Mouse (Mus musculus) E14TG2a.4 (cell line): Measurements from ENCODE around the gene Jmjd8.

Experiments used
- H3K27me3 ChIP-seq: 2 replicates; pipeline ENCODE4 v1.6.1; 2014; ENCODE audit warnings: low read length, control low read depth; ENCODE audit not compliant: insufficient read depth
- H3K36me3 ChIP-seq: 2 replicates; pipeline ENCODE4 v1.6.1; 2014; ENCODE audit warnings: low read length, control low read depth; ENCODE audit not compliant: insufficient read depth
- H3K4me1 ChIP-seq: replicated peaks from 2 replicates; pipeline ENCODE4 v1.6.1; 2014; ENCODE audit warnings: low read depth, low read length, control low read depth
- H3K4me3 ChIP-seq: replicated peaks from 2 replicates; pipeline ENCODE4 v1.5.1; 2014; ENCODE audit warnings: mild to moderate bottlenecking, low read length
- H3K9me3 ChIP-seq: 2 replicates; pipeline ENCODE4 v1.6.1; 2014; ENCODE audit warnings: low read length, control low read depth
- CTCF ChIP-seq: conservative IDR thresholded peaks from 2 replicates; pipeline ENCODE4 v1.5.1; 2014; ENCODE audit warnings: low read length
- NANOG ChIP-seq: IDR thresholded peaks from 2 replicates; pipeline ENCODE4 v1.6.1; 2014; ENCODE audit warnings: borderline replicate concordance, low read length, mixed read lengths
- POU5F1 ChIP-seq: IDR thresholded peaks from 2 replicates; pipeline ENCODE4 v1.6.1; 2014; ENCODE audit warnings: low read length, borderline replicate concordance

The Jmjd8 gene

GRCm38 (mm10) chr17:25861704-25862612, 33.3 kb downstream of the Jmjd8 start:
- Histone ChIP-seq H3K36me3 (peaks cover 31% of the 10 kb centered on the region), H3K4me3 (peak overlapping the region; percentile 88), H3K27me3 (no peaks in the 10 kb centered on the region; the same call in 1 of the 2 replicates), H3K4me1 (peaks cover 42% of the 10 kb centered on the region), H3K9me3 (no peaks in the 10 kb centered on the region)
- TF ChIP-seq CTCF (no peak), NANOG (no peak), POU5F1 (no peak)

- Histone ChIP-seq H3K27me3 (no peaks in the 10 kb centered on the region; the same call in 1 of the 2 replicates), H3K4me3 (no peak overlapping the region), H3K36me3 (peaks cover 25% of the 10 kb centered on the region), H3K4me1 (peaks cover 51% of the 10 kb centered on the region), H3K9me3 (no peaks in the 10 kb centered on the region)
- TF ChIP-seq CTCF (no peak), NANOG (no peak), POU5F1 (no peak)
These were observed 35.0 kb downstream of the Jmjd8 start for GRCm38 (mm10) chr17:25863681-25864080.

- Histone ChIP-seq H3K36me3 (peaks cover 19% of the 10 kb centered on the region), H3K4me3 (no peak overlapping the region), H3K27me3 (no peaks in the 10 kb centered on the region; the same call in 1 of the 2 replicates), H3K4me1 (peaks cover 56% of the 10 kb centered on the region), H3K9me3 (no peaks in the 10 kb centered on the region)
- no peak for TF ChIP-seq NANOG
- TF ChIP-seq POU5F1: no peak
- no peak for TF ChIP-seq CTCF
These were observed 35.6 kb downstream of the Jmjd8 start for GRCm38 (mm10) chr17:25864311-25864710.

GRCm38 (mm10) chr17:25865288-25865687, 36.6 kb downstream of the Jmjd8 start:
- Histone ChIP-seq H3K4me1 (peaks cover 58% of the 10 kb centered on the region), H3K27me3 (no peaks in the 10 kb centered on the region; the same call in 1 of the 2 replicates), H3K4me3 (peak overlapping the region; percentile 48), H3K36me3 (peaks cover 15% of the 10 kb centered on the region), H3K9me3 (no peaks in the 10 kb centered on the region)
- TF ChIP-seq NANOG (no peak), CTCF (no peak), POU5F1 (no peak)

GRCm38 (mm10) chr17:25866172-25866571, 37.5 kb downstream of the Jmjd8 start:
- Histone ChIP-seq H3K4me3 (no peak overlapping the region), H3K4me1 (peaks cover 51% of the 10 kb centered on the region), H3K27me3 (no peaks in the 10 kb centered on the region), H3K9me3 (no peaks in the 10 kb centered on the region), H3K36me3 (peaks cover 15% of the 10 kb centered on the region)
- TF ChIP-seq CTCF: no peak
- TF ChIP-seq NANOG: no peak
- TF ChIP-seq POU5F1: no peak

GRCm38 (mm10) chr17:25867509-25867835, 38.8 kb downstream of the Jmjd8 start:
- Histone ChIP-seq H3K4me1 (peaks cover 48% of the 10 kb centered on the region), H3K36me3 (peaks cover 15% of the 10 kb centered on the region), H3K27me3 (no peaks in the 10 kb centered on the region), H3K9me3 (no peaks in the 10 kb centered on the region), H3K4me3 (peak overlapping the region; percentile 93)
- TF ChIP-seq NANOG (no peak), POU5F1 (no peak), CTCF (no peak)

GRCm38 (mm10) chr17:25867836-25868600, 39.4 kb downstream of the Jmjd8 start:
- peak overlapping the region; percentile 93 for H3K4me3 ChIP-seq
- H3K9me3 ChIP-seq: no peaks in the 10 kb centered on the region
- peaks cover 48% of the 10 kb centered on the region for H3K4me1 ChIP-seq
- H3K27me3 ChIP-seq: no peaks in the 10 kb centered on the region
- H3K36me3 ChIP-seq: peaks cover 15% of the 10 kb centered on the region
- TF ChIP-seq POU5F1 (no peak), NANOG (no peak), CTCF (no peak)

GRCm38 (mm10) chr17:25868601-25869191, 40.0 kb downstream of the Jmjd8 start, which contains the start of gene Mcrip2:
TSS of gene Mcrip2 (minus strand) at chr17:25868764.
- Histone ChIP-seq H3K4me3 (peak within 1 kb of the TSS; percentile 93), H3K36me3 (peaks cover 11% of the 10 kb centered on the region), H3K4me1 (peaks cover 54% of the 10 kb centered on the region), H3K27me3 (no peaks in the 10 kb centered on the region), H3K9me3 (no peaks in the 10 kb centered on the region)
- TF ChIP-seq POU5F1 (no peak), NANOG (no peak), CTCF (no peak)
